Mouse (Mus musculus) heart, embryonic 14.5 days (tissue): ENCODE measurements around the gene Selenoo. TPM values are rescaled to one million over a fixed set of nuclear protein-coding genes. Genes with fewer than 3 reads are reported as not detected.

Source experiments
- ATAC-seq: fragments of 200-750 bp; cut with Nextera tagmentation; 2 replicates; pipeline ENCODE4 v1.8.0; 2017; ENCODE audit warnings: low read depth, moderate TSS enrichment; ENCODE audit not compliant: insufficient number of reproducible peaks, insufficient read depth, low FRiP score
- H3K27ac ChIP-seq, 2 experiments: fragments of 200-500 bp in 1 of 2; fragments of 300-500 bp in 1 of 2; sonication (generic) in 1 of 2; replicated peaks in 1 of 2; 2 replicates each; pipeline ENCODE4 v1.5.1; 2012 to 2014; ENCODE audit warnings: low read depth in 2 of 2, low read length in 2 of 2, control low read depth in 1 of 2, mild to moderate bottlenecking in 1 of 2, mixed read lengths in 1 of 2; ENCODE audit not compliant: control insufficient read depth in 1 of 2, insufficient read depth in 1 of 2
- H3K27me3 ChIP-seq: fragments of 300-500 bp; sonication (generic); 2 replicates; pipeline ENCODE4 v1.6.1; 2014; ENCODE audit warnings: mild to moderate bottlenecking, low read length, control low read depth; ENCODE audit not compliant: control insufficient read depth, insufficient read depth
- H3K36me3 ChIP-seq: fragments of 300-500 bp; sonication (generic); 2 replicates; pipeline ENCODE4 v1.6.1; 2014; ENCODE audit warnings: mild to moderate bottlenecking, control low read depth, low read length, mixed read lengths; ENCODE audit not compliant: control insufficient read depth, insufficient read depth
- H3K4me1 ChIP-seq, 2 experiments: fragments of 200-500 bp in 1 of 2; fragments of 300-500 bp in 1 of 2; sonication (generic) in 1 of 2; 2 replicates each; pipeline ENCODE4 v1.6.1; 2012 to 2014; ENCODE audit warnings: low read length in 2 of 2, control low read depth in 1 of 2, mixed read lengths in 1 of 2; ENCODE audit not compliant: control insufficient read depth in 2 of 2, insufficient read depth in 2 of 2
- H3K4me2 ChIP-seq: fragments of 300-500 bp; sonication (generic); 2 replicates; pipeline ENCODE4 v1.6.1; 2014; ENCODE audit warnings: mild to moderate bottlenecking, low read length
- H3K4me3 ChIP-seq, 2 experiments: fragments of 200-500 bp in 1 of 2; fragments of 300-500 bp in 1 of 2; sonication (generic) in 1 of 2; 2 replicates each; pipeline ENCODE4 v1.5.1; 2012 to 2014; ENCODE audit warnings: low read length in 2 of 2, mild to moderate bottlenecking in 2 of 2, control low read depth in 1 of 2, low read depth in 1 of 2, moderate library complexity in 1 of 2; ENCODE audit not compliant: control insufficient read depth in 1 of 2, insufficient read depth in 1 of 2
- H3K9ac ChIP-seq: fragments of 300-500 bp; sonication (generic); 2 replicates; pipeline ENCODE4 v1.6.1; 2014; ENCODE audit warnings: mild to moderate bottlenecking, low read length
- H3K9me3 ChIP-seq: fragments of 300-500 bp; sonication (generic); 2 replicates; pipeline ENCODE4 v1.6.1; 2016; ENCODE audit warnings: low read length, control low read depth; ENCODE audit not compliant: control insufficient read depth
- WGBS: fragments of 180-500 bp; shearing (Covaris S2); extraction: QIAGEN DNeasy Blood & Tissue Kit; methylation state at CpG from one replicate; pipeline ENCODE4 v1.1.7; 2014; 5-methylcytosine and 5-hydroxymethylcytosine counted together
- polyA plus RNA-seq: library from polyadenylated mRNA; unstranded; fragments of >200 nt; fragmentation: Nextera tagmentation; extraction: Ambion mirVana; gene quantifications from 2 replicates; pipeline ENCODE4 v1.2.1, GENCODE M21; 2014

Gene Selenoo
- polyA plus RNA-seq, 1 experiment from 2014 or later, result 16.4 TPM

GRCm38 (mm10) chr15:89138046-89138405 lies 49.1 kb downstream of the Selenoo start:
- Histone ChIP-seq H3K4me1 (peaks cover 24 to 25% of the 10 kb centered on the region in 2 experiments), H3K9me3 (no peaks in the 10 kb centered on the region), H3K4me3 (no peak overlapping the region), H3K4me2 (no peak overlapping the region; the same call in 1 of the 2 replicates), H3K9ac (no peak overlapping the region), H3K27ac (no peak overlapping the region; a peak in 1 of 4 replicates), H3K36me3 (peaks cover 3% of the 10 kb centered on the region; the same call in 1 of the 2 replicates), H3K27me3 (peaks cover 21% of the 10 kb centered on the region; the same call in 1 of the 2 replicates)
- whole genome bisulfite sequencing, result 76% methylated on average over 7 of the region's 7 CpGs
- no peak for ATAC-seq

GRCm38 (mm10) chr15:89138531-89138930 lies 49.6 kb downstream of the Selenoo start:
- H3K27me3 ChIP-seq, result peaks cover 24% of the 10 kb centered on the region; the same call in 1 of the 2 replicates
- peaks cover 24 to 25% of the 10 kb centered on the region in 2 experiments for H3K4me1 ChIP-seq
- ATAC-seq, result no peak
- no peak overlapping the region for H3K4me3 ChIP-seq
- no peak overlapping the region for H3K27ac ChIP-seq
- no peak overlapping the region for H3K4me2 ChIP-seq
- WGBS, result 95% methylated on average over 6 of the region's 6 CpGs
- no peaks in the 10 kb centered on the region for H3K9me3 ChIP-seq
- no peaks in the 10 kb centered on the region for H3K36me3 ChIP-seq
- H3K9ac ChIP-seq, result no peak overlapping the region

- Histone ChIP-seq H3K4me1 (peaks cover 24 to 25% of the 10 kb centered on the region in 2 experiments), H3K9me3 (no peaks in the 10 kb centered on the region), H3K9ac (peak overlapping the region; percentile 74), H3K4me3 (peak overlapping the region; percentile 63 to 68), H3K4me2 (peak overlapping the region; percentile 99), H3K27me3 (peaks cover 27% of the 10 kb centered on the region), H3K27ac (no peak overlapping the region), H3K36me3 (no peaks in the 10 kb centered on the region)
- under 1% methylated on average over 52 of the region's 53 CpGs for whole genome bisulfite sequencing
- ATAC-seq, result peak; percentile 37
Observed at GRCm38 (mm10) chr15:89140048-89140658, 51.3 kb downstream of the Selenoo start.

DNA sequence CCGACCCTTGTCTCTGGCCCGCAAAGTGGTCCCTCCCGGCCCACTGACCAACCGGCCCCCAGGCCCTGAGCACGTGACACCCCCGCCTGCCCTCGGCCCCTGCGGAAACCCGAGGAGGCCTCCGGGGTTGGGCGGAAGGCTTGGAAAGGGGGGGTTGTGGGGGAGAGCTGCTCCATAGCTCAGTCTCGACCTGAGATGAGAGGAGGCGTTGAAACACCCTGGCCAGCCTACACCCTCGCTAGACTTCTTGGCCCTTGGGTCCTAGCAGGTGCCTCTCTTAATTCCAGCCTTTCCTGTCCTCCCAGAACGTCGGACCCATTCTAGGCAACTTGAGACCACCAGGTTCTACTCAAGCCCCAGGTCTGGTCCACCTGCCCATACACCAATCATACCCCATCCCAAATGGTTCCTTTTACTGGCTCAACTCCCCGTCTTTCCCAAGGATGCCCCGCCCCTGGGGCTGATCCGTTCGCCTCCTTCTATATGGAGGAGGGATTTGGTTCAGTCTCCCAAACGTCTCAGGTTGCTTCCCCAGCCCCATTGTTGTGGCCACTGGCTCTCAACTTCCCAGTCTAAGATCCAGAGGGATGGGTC lies 51.9 kb downstream of the Selenoo start, which contains the start of gene Mapk12:
Gene Mapk12 (minus strand): TSS at position 45 of the 594 bp plus-strand sequence.
- no peaks in the 10 kb centered on the region for H3K36me3 ChIP-seq
- H3K9me3 ChIP-seq, result no peaks in the 10 kb centered on the region
- H3K27ac ChIP-seq, result no peak within 1 kb of the TSS
- peak within 1 kb of the TSS; percentile 74 for H3K9ac ChIP-seq
- peak; percentile 70 for ATAC-seq
- WGBS, result 1% methylated on average over 19 of the region's 21 CpGs
- H3K27me3 ChIP-seq, result peaks cover 33% of the 10 kb centered on the region
- H3K4me3 ChIP-seq, result peak within 1 kb of the TSS; percentile 63 to 68
- peaks cover 24 to 25% of the 10 kb centered on the region in 2 experiments for H3K4me1 ChIP-seq
- H3K4me2 ChIP-seq, result peak within 1 kb of the TSS; percentile 99

GRCm38 (mm10) chr15:89141443-89141842 lies 52.6 kb downstream of the Selenoo start:
- Histone ChIP-seq H3K4me1 (peaks cover 24 to 28% of the 10 kb centered on the region in 2 experiments), H3K9me3 (no peaks in the 10 kb centered on the region), H3K4me3 (no peak overlapping the region), H3K36me3 (no peaks in the 10 kb centered on the region), H3K27ac (no peak overlapping the region), H3K4me2 (no peak overlapping the region), H3K9ac (no peak overlapping the region), H3K27me3 (peaks cover 39% of the 10 kb centered on the region)
- 25% methylated on average over 5 of the region's 5 CpGs for WGBS
- no peak for ATAC-seq

- Histone ChIP-seq H3K36me3 (no peaks in the 10 kb centered on the region), H3K4me3 (no peak overlapping the region), H3K9ac (no peak overlapping the region), H3K9me3 (no peaks in the 10 kb centered on the region), H3K4me1 (peaks cover 26 to 33% of the 10 kb centered on the region in 2 experiments), H3K27me3 (peaks cover 44% of the 10 kb centered on the region), H3K27ac (no peak overlapping the region), H3K4me2 (no peak overlapping the region)
- WGBS, result 43% methylated on average over 4 of the region's 4 CpGs
- ATAC-seq, result no peak
Observed at GRCm38 (mm10) chr15:89141905-89142304, 53.0 kb downstream of the Selenoo start.

- Histone ChIP-seq H3K4me3 (no peak overlapping the region), H3K36me3 (no peaks in the 10 kb centered on the region), H3K9ac (no peak overlapping the region), H3K9me3 (no peaks in the 10 kb centered on the region), H3K4me1 (peaks cover 19 to 23% of the 10 kb centered on the region in 2 experiments), H3K27ac (no peak overlapping the region), H3K27me3 (peaks cover 56% of the 10 kb centered on the region), H3K4me2 (no peak overlapping the region)
- 66% methylated on average over 2 of the region's 2 CpGs for WGBS
- no peak for ATAC-seq
Observed at GRCm38 (mm10) chr15:89143134-89143533, 54.2 kb downstream of the Selenoo start.
